Mouse (Mus musculus): Measurements from ENCODE around the gene Zfp444.

Gene Zfp444

DNA sequence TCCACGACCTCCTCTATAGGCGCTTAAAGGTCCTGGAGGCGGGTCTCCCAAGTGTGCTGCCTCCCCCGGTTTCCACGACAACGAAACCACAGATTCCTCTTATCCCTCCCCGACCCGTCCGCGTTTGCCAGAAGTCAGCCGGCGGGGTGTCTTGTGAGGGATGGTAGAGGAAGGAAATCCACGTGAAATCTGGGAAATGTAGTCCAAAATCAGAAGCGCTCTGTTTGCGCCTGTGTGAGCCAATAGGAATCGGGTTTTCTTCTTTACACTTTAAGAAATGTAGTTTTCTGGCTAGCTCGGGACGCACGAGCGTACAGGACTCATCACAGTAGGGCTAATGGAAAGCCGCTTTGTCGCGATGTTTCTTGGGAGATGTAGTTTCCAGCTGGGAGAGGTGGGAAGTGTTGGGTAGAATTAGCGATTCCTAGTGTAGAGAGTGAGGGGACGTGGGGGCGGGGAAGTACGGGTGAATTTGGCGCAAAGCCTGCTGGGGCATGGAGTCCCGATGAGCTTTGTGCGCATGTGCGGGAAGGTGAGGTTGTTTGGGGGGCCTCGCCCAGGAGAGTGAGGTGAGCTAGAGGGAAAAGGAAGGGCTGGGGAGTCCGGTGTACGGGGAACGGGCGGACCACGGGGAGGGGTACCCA is at the start of gene Zfp444:
TSS of gene Zfp444 (plus strand) at position 221 of the 644 bp plus-strand sequence.
- peak; percentile 98 for DNase-seq

DNA sequence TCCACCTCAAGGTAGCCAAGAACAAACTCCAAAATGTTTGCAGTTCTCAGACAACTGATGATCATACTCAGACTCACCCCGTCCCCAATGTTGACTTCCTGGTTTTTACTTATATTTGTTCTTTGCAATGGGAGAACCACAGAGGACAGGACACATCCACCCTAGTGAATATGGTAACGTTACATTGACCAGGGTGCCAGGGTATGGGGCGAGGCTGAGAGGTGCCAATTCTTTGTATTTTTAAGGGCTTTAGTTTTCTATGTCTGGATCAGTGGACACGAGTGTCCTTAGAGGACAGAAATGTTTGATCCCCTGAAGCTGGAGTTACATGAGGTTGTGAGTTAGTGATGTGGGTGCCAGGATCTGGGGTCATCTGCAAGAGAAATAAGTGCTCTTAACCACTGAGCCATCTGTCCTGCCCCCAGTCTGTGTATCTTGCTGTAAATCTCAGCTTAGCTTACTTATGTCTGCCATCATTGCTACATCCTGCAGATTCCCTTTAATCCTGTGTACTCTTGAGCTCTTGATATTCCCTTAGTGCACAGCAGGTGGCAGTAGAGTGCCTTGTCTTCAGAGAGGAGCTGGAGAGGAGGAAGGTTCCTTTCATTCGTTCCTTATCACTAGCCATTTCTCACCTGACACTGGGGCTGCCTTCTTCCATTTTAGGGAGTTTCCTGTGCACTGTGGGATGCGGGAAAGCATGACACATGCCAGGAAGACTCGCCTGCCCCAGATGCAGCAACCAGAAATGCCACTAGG is 45.2 kb upstream of the Zfp444 start:
- peak; percentile 81 for DNase-seq

DNA sequence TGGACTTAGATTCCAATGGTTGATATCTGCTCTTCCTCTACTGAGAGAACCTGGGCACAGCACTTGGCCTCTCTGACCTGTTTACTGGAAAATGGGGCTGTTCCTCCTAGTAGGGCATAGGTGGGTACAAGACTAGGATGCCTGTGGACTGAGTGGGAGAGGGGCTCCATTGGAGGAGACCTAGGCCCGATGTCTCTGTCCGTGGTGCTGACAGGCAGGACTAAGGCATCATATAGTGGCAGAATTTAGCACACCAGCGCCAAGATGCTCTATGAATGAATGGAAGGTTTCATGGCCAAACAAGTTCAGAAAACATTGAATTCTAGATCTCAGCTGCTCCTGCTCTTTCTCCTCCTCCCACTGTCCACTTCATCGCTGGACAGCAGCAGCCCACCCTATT is 41.7 kb upstream of the Zfp444 start:
- DNase-seq, result no peak

DNA sequence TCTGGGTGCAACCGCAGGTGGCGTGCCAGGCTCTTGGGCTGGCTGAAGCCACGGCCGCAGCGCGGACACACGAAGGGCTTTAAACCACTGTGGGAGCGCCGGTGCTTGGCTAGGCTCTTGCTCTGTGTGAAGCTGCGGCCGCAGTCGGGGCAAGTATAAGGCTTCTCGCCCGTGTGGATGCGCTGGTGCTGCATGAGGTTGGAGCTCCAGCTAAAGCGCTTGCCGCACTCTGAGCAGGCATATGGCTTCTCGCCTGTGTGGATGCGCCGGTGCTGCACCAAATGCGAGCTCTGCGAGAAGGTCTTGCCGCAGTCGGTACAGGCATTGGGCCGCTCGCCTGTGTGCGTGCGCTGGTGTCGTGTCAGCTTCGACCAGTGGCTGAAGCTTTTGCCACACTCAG is 39.4 kb upstream of the Zfp444 start:
- DNase-seq, result no peak

DNA sequence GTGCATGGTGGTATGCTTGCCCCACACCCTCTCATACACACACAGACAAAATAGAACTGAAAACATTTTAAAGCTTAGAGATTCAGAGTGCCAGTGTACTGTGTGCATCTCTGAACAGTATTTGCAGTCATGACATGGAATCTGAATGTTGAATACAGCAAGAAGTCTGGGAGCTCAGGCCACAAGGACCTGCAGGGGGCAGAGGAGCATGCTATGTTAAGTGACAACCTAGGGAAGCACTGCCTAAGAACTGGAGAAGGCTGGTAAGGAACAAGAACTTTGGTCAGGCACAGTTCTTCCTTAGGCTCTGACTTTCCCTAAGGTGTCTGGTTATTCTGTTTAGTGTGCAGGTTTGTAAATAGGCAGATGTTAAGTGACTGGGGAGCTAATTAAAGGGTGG is 35.5 kb upstream of the Zfp444 start:
- DNase-seq, result no peak

DNA sequence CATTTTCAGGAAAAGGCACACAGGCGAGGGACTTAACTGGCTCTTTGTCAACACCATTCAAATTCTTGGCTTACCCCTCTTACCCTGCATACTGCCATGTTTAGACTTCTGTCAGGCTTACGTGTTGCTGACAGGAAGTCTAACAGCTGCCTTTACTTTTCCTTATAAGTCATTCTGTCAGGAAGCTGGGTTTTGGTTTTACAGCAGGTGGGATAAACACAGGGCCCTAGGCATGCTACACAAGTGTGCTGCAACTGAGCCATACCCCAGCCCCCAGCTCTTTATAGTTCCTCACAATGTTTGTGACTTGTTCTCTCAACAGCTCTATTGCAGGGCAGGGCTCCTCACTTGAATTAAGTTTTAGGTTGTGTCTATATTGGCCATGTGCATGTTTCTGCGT is 32.7 kb upstream of the Zfp444 start:
- DNase-seq, result no peak

DNA sequence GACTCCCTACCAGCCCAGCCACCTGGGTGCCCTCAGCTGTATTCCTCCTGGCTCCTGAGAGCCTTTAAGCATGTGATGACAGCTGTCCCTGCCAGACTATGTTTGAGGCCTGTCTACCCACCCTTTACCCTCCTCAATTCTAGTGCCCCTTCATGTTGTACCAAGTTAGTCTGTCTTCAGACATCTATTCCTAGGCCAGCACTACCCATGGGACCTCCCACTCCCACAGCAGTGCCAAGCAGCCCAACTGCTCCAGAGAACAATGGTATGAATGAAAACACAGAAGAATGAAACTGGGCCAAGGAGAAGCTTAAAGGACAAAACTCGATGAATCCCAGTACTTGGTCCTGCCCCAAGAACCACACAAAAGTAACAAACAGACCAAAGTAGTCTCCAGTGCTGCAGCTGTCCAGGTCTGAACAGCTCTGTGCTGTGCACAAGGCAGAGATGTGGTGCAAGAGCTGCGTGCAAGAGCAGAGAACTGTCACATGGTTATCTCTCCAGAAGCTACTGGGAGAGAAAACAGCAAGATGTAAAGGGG is 28.0 kb upstream of the Zfp444 start:
- DNase-seq, result no peak

DNA sequence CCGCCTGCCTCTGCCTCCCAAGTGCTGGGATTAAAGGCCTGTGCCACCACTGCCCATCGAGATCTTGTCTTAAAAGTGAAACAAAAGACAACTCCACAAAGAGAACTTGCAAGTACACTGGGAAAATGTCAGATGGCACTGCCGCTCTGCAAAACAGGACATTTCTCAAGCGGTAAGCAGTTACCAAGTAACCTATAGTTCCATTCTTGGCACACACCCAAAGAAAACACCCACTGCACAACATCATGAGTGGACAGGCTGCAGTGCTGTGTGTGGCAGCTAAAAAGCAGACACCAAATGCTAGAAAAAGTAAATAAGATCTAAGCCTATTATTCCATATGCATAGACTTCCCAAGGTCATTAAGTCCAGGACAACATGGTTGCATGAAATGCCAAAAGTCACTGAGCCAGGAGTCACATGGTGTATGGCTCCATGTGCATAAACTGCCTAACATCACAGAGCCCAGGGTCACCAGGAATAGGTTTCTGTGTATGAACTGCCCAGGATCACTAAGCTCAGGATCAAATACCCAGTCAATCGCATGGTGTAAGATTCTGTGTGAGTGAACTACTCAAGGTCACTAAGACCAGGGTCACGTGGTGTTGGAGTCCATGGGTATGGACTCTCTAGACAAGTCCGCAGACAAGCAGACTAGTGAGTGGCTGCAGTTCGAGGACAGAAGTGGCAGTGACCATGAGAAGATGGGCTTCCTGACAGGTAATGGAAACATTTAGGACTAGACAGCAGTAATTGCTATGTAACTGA is 26.4 kb upstream of the Zfp444 start:
- no peak for DNase-seq

DNA sequence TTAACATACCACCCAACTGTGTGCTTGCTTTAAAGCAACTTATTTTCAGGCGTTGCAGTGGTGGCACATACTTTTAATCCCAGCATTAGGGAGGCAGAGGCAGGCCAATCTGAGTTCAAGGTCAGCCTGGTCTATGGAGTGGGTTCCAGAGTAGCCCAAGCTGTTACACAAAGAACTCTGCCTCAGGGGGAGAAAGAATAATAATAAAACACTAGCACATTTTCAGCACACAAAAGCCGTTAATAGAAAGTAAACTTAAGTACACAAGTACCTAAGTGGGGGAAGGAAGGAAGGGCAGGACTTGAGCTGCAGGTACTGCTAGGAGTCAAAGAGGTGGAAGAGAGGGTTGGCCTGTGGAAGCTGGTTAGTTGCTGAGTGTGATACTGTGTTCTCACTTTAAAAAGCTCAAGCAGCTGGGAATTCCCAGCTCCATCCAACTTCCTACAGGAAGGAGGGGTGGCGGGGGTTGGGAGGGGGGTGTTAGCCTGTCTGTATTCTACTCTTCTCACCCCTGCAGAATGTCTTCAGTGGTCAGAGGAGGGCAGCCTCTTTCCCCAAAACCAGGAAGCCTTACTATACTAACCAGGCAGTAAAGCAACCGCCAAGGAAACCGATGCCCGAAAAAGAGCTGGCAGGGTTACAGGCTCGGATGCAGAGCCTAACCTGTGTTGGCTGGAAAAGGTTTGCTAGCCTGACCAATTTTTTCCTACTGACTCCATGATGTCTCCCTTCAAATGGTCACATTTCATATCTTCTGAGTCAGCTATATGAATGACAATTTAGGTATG is 25.6 kb upstream of the Zfp444 start:
- DNase-seq, result no peak

DNA sequence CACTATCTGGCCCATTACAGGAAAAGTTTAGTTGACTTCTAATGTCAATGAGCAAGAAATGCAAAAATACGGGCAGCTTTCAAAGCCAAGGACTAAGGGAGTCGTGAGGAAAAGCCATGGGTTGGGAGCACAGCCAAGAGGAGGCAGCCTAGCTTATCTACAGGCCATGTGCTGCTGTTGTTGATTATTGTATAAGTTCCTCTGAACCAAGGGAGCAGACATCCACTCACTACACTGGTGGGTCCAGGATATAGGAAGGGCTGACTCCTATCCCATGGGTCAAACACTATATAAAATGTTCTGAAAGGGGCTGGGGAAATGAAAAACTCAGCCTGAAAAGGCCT is 25.1 kb upstream of the Zfp444 start:
- DNase-seq, result no peak

DNA sequence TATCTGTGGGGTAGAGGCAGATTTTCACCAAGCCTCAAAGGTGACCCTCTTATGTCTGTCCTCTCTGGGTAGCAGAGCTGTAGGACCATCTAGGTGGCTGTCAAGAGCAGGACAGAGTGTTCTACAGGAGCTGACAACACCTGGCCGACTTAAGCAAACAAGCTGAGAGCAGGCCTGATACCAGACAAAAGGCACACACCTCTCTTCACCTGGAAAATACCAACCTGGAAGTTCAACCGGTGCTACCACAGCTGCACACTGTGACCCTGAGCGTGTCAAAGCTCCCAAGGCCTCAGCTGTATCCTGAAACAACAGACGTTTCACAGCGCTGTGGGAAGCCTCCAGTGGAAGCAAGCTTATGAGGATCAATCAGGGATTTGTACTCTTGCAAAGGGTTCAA is 24.3 kb upstream of the Zfp444 start:
- DNase-seq, result no peak

DNA sequence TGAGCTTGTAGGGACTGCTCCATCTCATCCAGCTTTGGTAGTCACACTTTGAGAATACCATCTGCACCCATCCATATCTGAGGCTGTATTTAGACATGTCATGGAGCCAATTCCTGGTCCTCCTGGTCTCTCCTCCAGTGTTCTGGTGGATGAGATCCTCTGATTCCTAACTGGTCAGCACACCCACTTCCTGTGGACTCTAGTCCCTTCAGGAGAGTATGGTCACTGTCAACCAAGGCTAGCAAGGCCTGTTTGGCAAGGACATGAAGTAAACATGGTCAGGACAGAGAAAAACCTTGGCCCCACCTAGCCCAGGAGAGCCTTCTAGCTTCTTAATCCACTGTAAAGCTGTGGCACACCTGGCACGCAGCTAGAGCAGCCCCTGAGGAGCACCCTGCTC is 20.8 kb upstream of the Zfp444 start:
- DNase-seq, result no peak

DNA sequence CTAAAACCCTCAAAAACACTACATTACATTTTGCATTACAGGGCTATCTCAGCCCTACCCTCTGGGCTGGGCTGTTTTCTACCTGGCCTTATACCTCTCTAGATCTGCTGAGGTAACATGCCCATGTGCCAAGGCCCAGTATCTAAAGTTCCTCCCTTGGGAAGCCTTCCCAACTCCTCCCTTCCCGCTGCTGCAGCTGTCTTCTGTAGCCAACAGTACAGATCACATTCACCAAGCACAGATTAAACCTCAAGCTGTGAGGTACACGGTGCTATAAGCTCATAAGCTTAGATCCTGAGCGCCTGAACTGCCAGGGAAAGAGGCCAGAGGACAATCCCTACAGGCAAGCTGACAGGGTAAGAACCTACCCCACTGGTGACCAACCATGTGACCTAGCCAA is 20.0 kb upstream of the Zfp444 start:
- no peak for DNase-seq

DNA sequence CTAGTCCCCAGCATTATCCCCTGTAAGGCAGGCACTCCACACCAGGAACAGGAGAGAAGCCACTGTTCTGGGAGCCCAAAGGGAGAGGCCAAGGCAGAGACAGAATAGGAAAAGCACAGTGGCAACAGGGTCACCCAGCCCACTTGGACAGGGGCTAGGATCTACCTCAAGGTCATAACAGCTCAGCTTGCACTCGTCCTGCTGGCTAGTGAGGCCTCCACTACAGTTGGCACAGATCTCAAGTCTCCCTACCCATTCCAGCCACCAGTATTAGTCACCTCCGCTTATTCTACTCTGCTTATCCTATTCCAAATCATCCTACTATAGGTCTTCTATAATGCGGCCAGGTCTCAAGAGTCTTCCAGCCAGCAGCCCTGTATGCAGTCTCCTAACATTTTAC is 18.9 kb upstream of the Zfp444 start:
- DNase-seq, result no peak

DNA sequence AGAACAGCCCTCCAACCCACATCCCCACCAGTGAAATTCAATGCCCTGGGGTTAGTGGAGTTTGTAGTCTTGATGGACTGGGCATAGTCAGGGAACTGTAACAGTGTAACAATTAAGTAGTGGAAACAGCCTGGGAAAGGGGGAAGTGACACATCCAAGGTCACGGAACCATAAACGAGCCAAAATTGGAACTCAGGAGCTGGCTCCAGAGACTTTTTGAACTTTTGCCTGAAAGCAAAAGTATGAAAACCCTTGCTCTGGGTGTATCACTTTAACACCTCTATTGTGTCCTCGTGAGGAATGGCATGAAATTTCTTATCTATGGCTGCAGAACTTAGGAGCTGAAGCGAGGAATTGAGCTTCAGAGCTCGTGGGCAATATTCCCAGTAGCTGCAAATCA is 17.9 kb upstream of the Zfp444 start:
- no peak for DNase-seq

DNA sequence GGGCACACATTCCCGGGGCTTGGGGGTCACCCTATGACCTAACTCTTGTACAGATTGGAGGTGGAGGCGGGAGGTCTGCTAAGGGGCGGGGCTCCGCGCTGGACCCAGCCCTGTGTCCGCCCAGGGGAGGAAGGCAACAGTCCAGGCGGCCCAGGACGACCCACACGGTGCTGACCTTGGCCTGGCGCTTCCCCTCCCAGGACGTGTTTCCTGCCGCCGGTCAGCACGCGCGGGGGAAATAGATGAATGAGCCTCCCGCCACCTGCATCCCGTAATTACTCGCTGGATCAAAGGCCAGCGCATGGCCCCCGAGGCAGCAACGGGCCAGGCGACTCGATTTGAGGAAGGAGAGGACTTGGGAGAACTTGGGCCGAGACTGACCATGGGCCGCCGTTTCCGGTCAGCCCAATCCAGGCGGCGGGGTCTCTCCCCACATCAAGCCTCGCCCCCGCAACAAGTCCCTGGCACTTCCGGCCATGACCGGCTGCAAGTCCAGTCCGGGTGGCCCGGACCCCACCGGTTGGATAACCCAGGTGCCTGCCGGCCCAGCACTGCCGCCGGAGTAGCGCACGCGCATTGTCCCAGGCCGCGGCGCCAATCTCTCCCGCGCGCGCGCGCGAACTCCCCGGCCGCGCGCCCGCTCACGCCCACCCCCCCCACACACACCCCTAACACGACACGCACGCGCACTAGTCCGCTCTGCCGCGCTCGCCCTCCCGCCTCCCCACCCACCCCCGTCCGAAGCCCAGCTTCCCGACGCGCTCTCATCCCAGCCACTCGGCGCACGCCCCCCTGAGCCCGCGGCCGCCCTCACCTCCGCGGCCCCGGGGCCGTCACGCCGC is 16.8 kb upstream of the Zfp444 start:
- DNase-seq, result peak; percentile 82

DNA sequence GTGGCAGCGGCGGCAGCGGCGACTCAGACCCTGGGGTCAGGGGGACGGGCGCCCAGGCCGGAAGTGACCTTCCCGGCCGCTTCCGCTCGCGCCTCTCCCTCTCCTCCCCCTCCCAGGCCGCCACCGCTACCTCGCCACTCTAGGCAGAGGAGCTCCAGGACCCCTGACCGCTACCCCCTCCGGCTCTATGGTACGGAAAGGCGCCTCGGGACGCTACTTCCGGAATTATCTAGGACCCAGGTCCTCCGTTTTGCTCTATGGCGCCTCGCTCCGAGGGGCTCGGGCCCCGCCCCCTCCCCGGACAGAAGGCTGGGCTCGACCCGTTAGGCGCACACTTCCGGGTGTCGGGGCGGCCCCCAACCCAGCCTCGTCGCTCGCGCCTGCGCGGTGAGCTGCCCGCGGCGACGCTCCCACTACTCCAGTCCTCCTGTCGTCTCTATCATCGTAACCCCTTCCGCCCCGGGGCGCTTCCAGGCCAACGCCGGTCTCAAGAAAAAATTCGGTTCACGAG is 16.1 kb upstream of the Zfp444 start, which contains the start of gene Zfp787:
TSS of gene Zfp787 (minus strand) at position 97 of the 511 bp plus-strand sequence.
- peak; percentile 94 for DNase-seq

DNA sequence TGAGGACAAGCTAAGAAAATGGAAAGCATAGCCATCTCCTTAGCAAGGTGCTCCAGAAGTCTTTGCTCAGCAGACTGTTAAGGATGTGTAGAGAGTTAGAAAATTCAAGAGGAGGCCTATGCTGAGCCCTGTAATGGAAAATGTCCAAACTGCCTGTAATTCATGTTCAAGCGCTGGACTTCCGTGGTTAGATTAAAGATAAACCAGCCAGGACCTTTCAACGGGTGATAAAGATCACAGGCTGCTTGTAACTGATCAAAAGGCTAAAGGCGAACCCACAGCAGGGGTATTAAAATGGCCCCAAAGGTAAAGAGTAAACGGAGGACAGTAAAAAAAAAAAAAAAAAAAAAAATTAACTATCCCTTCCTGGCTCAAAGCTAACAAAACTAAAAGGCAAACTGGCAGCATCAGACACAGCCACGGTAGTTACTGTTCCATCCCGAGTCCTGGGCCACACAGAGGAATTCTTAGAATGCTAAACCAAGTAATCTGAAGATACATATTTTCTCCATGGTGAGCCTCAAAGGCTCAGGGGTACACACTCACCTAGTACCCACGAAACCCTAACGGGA is 15.0 kb upstream of the Zfp444 start:
- no peak for DNase-seq

DNA sequence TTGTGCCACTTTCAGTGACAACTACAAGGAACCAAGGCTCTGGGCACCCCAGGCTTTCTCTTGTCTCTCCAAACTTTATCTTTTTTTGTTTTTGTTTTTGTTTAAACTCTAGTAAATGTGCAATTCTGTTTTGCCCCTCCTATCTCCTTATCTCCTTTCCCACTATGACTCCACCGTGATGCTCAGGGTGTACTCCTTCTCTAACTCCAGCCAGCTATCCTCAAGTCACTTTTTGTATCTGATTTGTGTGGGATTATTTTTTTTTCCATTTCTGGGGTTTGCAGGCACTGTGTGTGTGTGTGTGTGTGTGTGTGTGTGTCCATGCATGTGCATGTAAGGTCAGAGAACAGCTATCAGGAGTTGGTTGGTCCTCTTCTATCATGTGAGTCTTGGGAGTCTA is 14.5 kb upstream of the Zfp444 start:
- DNase-seq, result no peak

DNA sequence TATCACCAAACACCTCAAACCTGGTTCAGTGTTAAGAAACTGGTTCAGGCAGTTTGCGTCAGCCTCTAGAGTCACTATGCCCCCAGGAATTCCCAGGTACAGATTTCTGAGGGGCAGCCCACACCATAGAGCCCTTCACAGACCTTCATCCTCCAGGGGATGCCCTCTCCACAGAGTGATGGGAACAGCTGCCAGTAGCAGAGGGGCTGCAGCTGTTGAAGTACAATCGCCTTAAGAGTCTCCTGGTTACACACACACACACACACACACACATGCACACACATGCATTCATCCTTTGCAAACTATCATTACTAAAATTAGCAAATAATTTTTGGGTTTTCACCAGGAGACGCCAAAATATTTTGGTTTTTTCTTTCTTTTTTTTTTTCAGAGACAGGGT is 12.4 kb upstream of the Zfp444 start:
- no peak for DNase-seq

DNA sequence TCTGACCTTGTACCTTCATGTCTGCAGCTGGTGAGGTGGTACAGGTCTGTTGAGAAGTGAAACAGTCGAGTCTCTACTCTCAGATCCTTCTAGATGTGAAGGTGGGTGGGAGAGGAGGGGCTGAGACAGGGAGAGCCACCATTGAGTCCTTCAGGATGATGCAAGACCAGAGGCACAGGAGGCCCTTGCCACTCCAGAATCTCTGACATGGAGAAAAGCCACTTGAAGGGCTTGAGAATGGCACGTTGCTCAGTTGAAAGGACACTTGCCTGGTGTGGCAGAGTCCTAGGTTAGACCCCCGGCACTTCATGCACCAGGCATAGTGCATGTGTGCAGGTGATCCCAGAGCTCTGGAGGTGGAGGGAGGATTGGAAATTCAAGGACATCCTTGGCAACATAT is 10.5 kb upstream of the Zfp444 start:
- no peak for DNase-seq

Data from cerebellum, adult 8-10 months (tissue).